Mouse (Mus musculus) liver, postnatal 0 days (tissue): ENCODE measurements around the gene Sema3c.

ENCODE experiments used
- CTCF ChIP-seq: sonication (generic); IDR thresholded peaks from 2 replicates; pipeline ENCODE4 v1.5.1; 2016; ENCODE audit warnings: antibody characterized with exemption, low read depth
- EP300 ChIP-seq: IDR thresholded peaks from 2 replicates; pipeline ENCODE4 v1.6.1; 2016; ENCODE audit warnings: antibody characterized with exemption, low read depth, mild to moderate bottlenecking

DNA sequence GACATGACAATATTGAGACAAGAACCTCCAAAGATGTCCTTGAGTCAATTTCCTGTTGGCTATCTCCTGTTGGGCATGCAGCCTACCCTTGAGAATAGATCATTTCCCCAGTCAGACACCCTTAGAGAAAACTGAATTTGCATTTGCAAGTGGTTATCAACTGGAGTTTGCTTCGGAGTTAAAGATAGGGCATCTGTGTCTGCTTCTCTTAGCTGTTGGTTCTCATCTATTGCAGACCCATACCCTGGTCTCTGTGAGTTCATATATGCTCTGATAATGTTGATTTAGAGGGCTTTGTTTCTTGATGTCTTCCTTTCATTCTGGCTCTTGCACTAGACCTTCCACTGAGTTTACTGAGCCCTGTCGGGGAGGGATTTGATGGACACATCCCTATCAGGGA, 106.8 kb downstream of the Sema3c start:
- TF ChIP-seq EP300 (no peak), CTCF (no peak)
